ENCODE assay signal across 10 mouse cellular contexts in the genomic region with DNA sequence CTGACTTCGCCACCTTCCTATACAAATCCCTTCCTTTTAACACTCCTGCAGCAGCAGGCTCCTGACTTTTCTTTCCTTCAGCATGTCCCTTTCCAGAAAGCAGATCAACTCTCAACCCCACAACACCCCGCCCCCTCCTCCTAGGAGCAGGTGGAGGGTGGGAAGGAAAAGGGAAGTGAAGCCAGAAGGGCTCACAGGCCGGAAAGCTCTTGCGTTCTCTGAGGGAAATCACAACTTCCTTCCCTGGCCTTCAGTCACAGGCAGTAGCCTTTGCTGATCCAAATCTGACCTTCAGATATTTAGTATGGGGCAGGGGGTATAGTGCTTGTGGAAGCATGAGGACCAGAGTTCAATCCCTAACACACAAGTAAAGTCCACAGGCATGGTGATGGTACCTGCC. TPM values are rescaled to one million over a fixed set of nuclear protein-coding genes. Genes with fewer than 3 reads are reported as not detected.
A peak's percentile ranks its signal among the peaks of the same experiment; 100 is the strongest.
DNase-seq lines count a peak whose midpoint lies in the region; ATAC-seq and TF ChIP-seq lines count a peak whose summit lies in the region.
"Had no signal": no experiment of that assay in that cellular context is flagged by ENCODE, and none has a peak within 500 bp of the region (broad histone marks: within the 10 kb centered on the region; RNA-seq: fewer than 3 reads in every experiment).

No protein-coding gene starts in this region.

- DNase-seq in ES-CJ7 (ENCODE audit: low read depth, low spot score): peak; percentile 20
- DNase-seq in lung, postnatal 4 days: peak; percentile 33 to 35
- no peak for DNase-seq in kidney, adult 8-10 months
- no peak for DNase-seq in layer of hippocampus, adult 9-11 months
- DNase-seq: adrenal gland, adult 8-10 months; right cerebral cortex, postnatal 14 days; thymus, adult 2 months had no signal

- peak overlapping the region; percentile 80 for H3K4me2 ChIP-seq in intestine, embryonic 15.5 days (replicated peaks)
- H3K4me2 ChIP-seq in intestine, postnatal 0 days (replicated peaks; ENCODE audit: low read depth): no peak overlapping the region
- H3K4me2 ChIP-seq in forebrain, embryonic 15.5 days (replicated peaks): no peak overlapping the region

- WGBS in intestine, embryonic 15.5 days: 67% methylated on average over 4 of the region's 4 CpGs
- WGBS in intestine, postnatal 0 days: 57% methylated on average over 4 of the region's 4 CpGs
- WGBS in forebrain, embryonic 15.5 days: 74% methylated on average over 4 of the region's 4 CpGs

- no peak for ATAC-seq in intestine, embryonic 15.5 days
- no peak for ATAC-seq in intestine, postnatal 0 days
- ATAC-seq in forebrain, embryonic 15.5 days (replicated peaks): 0 out of 2 replicates have a peak, but pooled peaks have one; percentile 11

- no peak for TF ChIP-seq CTCF in intestine, postnatal 0 days (IDR thresholded peaks at IDR 0.05; ENCODE audit: low read depth)

- H3K4me1 ChIP-seq in intestine, embryonic 15.5 days (replicated peaks): peaks cover 32% of the 10 kb centered on the region
- peaks cover 11% of the 10 kb centered on the region for H3K4me1 ChIP-seq in intestine, postnatal 0 days (replicated peaks; ENCODE audit: control insufficient read depth, insufficient read depth, low read length)
- H3K4me1 ChIP-seq in forebrain, embryonic 15.5 days: peaks cover 21% of the 10 kb centered on the region

- no peak overlapping the region for H3K4me3 ChIP-seq in intestine, embryonic 15.5 days (replicated peaks)
- H3K4me3 ChIP-seq in intestine, postnatal 0 days (ENCODE audit: low read depth, low read length): no peak overlapping the region
- H3K4me3 ChIP-seq in forebrain, embryonic 15.5 days: no peak overlapping the region

- H3K9ac ChIP-seq in intestine, embryonic 15.5 days: no peak overlapping the region
- H3K9ac ChIP-seq in intestine, postnatal 0 days (ENCODE audit: low read depth, low read length): no peak overlapping the region
- H3K9ac ChIP-seq in forebrain, embryonic 15.5 days (replicated peaks): no peak overlapping the region

- no peaks in the 10 kb centered on the region for H3K27me3 ChIP-seq in intestine, embryonic 15.5 days (replicated peaks)
- no peaks in the 10 kb centered on the region for H3K27me3 ChIP-seq in intestine, postnatal 0 days (replicated peaks; ENCODE audit: control insufficient read depth, insufficient read depth, low read length)
- H3K27me3 ChIP-seq in forebrain, embryonic 15.5 days: no peaks in the 10 kb centered on the region; the same call in 1 of the 2 replicates

- H3K9me3 ChIP-seq in intestine, embryonic 15.5 days: no peaks in the 10 kb centered on the region
- H3K9me3 ChIP-seq in intestine, postnatal 0 days (ENCODE audit: control insufficient read depth): no peaks in the 10 kb centered on the region
- H3K9me3 ChIP-seq in forebrain, embryonic 15.5 days: no peaks in the 10 kb centered on the region

- H3K27ac ChIP-seq in intestine, embryonic 15.5 days: no peak overlapping the region
- H3K27ac ChIP-seq in intestine, postnatal 0 days (ENCODE audit: low read depth, low read length): no peak overlapping the region
- H3K27ac ChIP-seq in forebrain, embryonic 15.5 days (replicated peaks): no peak overlapping the region

- no peaks in the 10 kb centered on the region for H3K36me3 ChIP-seq in intestine, embryonic 15.5 days
- no peaks in the 10 kb centered on the region for H3K36me3 ChIP-seq in intestine, postnatal 0 days (ENCODE audit: control insufficient read depth, insufficient read depth)
- no peaks in the 10 kb centered on the region for H3K36me3 ChIP-seq in forebrain, embryonic 15.5 days

RNA-seq across cellular contexts. Expression of a gene that starts 0.9 kb away (rescaled TPM):
- polyA plus RNA-seq in intestine, embryonic 15.5 days (2015; fragmentation: Nextera tagmentation; extraction: Ambion mirVana): 4.0 and 4.4 TPM in 2 replicates
- 4.3 and 5.0 TPM in 2 replicates for polyA plus RNA-seq in intestine, postnatal 0 days (2015; fragmentation: Nextera tagmentation; extraction: Ambion mirVana)
- 0.05 and 0.14 TPM in 2 replicates for polyA plus RNA-seq in forebrain, embryonic 15.5 days (2015; fragmentation: Nextera tagmentation; extraction: Ambion mirVana)

Comparison
In these comparisons a context has a peak if more than half of its experiments do, and no peak if none do; other contexts are left out.
1. DNase-seq: peak in ES-CJ7 (single experiment) and lung, postnatal 4 days (2 of 2); none in kidney, adult 8-10 months (0 of 2) and layer of hippocampus, adult 9-11 months (single experiment).